Mouse (Mus musculus) neural tube, embryonic 10.5 days (tissue): ENCODE measurements around the gene 1700049E17Rik1.
"Not testable (repeated sequence)": the region's sequence is repeated elsewhere in the genome, so short reads cannot be mapped to it uniquely, and the experiment has no call there.

Experiments used
- DNase-seq: peaks from one replicate; pipeline ENCODE4 v3.0.0-alpha.2; 2017; ENCODE audit warnings: low spot score; ENCODE audit errors: extremely low spot score

1700049E17Rik1 gene

DNA sequence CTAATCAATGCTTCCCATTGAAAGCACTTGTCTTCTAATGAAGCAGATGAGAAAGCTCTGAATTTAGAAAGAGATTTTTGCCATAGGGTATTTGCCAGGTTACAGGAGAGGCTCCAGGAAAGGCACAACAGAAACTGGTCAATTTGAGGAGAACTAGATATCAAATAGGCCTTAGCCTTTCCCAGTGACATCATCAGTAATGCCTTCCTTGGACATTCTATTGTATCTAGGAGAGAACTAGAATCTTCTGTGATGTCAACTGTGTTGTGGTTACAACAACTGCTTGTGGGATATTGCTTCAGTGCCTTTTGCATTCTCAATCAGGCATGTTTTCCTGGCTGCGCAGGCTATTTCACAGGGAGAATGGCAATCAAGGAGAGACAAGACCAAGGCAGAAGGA is at the start of gene 1700049E17Rik1:
TSS of gene 1700049E17Rik1 (plus strand) at position 301 of the 400 bp plus-strand sequence.
- DNase-seq, result not testable (repeated sequence)

DNA sequence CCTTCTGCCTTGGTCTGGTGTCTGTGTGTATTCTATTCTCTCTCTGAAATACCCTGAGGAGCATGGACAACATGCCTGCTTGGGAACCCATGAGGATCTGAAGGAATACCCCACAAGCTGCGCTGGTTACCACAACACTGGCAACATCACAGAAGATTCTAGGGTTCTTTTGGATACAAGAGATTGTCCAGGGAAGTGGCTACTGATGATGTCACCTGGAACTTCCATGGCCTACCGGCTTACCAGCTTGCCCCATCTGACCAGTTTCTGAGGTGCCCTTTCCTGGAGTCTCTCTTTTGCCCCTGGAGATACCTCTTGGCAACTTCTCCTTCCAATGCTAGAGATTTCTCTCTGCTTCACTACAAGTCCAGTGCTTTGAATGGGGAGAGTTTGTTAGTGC is 17.6 kb upstream of the 1700049E17Rik1 start, which contains the start of gene Gm7980:
TSS of gene Gm7980 (minus strand) at position 101 of the 400 bp plus-strand sequence.
- DNase-seq, result not testable (repeated sequence)

DNA sequence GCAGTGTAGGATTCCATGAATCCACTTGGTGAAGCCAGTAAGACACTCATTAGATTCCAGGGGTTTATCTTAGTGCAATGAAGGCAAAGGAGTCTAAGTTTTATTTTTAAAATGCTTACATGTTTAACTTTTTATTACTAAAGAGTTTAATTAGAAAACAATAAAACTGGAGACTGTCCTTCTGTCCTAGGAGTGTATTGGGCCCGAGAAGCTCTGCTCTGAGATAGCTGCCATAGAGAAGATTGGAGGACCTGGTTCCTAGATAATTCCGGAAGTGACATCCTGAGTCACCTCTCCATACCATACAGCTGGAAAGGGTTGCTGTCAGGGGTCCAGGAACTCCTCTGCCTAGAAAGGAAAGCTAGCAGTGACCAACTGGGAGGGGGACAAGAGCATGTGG is 18.9 kb downstream of the 1700049E17Rik1 start, which contains the start of gene 1700024B05Rik:
TSS of gene 1700024B05Rik (plus strand) at position 301 of the 400 bp plus-strand sequence.
- not testable (repeated sequence) for DNase-seq

DNA sequence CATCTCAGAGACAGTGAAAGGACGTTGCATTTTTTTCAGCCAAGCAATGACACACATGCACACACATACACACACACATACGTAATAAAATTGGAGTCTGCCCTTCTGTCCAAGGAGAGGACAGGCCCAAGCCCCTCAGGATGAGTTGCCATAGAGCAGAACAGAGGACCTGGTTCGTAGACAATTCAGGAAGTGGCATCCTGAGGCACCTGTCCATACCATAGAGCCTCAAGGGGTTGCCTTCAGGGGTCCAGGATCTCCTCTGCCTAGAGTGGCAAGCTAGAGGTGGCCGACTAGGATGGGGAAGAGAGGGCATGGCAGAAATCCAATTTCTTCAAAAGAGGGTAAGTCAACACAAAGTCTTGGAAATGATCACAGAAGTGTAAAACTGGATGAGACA is 39.3 kb downstream of the 1700049E17Rik1 start:
- DNase-seq, result not testable (repeated sequence)

DNA sequence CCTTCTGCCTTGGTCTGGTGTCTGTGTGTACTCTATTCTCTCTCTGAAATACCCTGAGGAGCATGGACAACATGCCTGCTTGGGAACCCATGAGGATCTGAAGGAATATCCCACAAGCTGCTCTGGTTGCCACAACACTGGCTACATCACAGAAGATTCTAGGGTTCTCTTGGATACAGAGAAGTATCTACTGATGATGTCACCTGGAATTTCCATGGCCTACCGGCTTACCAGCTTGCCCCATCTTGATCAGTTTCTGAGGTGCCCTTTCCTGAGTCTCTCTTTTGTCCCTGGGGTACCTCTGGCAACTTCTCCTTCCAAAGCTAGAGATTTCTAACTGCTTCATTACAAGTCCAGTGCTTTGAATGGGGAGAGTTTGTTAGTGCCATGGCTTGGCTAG is 43.1 kb downstream of the 1700049E17Rik1 start, which contains the start of gene Gm6401:
TSS of gene Gm6401 (minus strand) at position 101 of the 400 bp plus-strand sequence.
- not testable (repeated sequence) for DNase-seq

DNA sequence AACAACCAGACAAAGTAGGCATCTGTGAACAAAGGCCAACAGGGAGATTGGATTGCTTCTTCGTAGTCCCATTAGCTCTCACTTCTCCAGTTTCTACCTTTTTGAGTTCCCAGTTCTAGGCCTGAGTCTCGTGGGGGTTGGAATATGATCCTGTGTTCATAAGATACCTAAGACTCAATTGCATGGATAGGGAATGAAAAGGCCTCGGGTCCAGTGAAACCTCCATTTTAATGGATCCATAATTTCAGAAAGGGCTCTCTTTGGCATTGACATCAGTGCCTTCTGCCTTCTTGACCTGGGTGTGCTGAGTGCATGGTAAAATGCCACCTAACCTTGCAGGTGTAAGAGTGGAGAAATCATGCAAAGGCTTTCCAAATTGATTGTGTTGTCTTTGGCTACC is 43.8 kb downstream of the 1700049E17Rik1 start:
- not testable (repeated sequence) for DNase-seq
